Mouse (Mus musculus): ENCODE measurements at regions not wholly inside any gene's neighbourhood (a gene's known extent, or its start where the extent isn't known, plus 50 kb on each side); places are given as distances from the start of the nearest gene placed in this dataset.
"Not testable (repeated sequence)": the region's sequence is repeated elsewhere in the genome, so short reads cannot be mapped to it uniquely, and the experiment has no call there.

- no CpG with 5 or more reads among the region's 3 CpGs for WGBS
These were observed 125.2 kb downstream of the Zxdb start for GRCm38 (mm10) chrX:94849549-94849948.

DNA sequence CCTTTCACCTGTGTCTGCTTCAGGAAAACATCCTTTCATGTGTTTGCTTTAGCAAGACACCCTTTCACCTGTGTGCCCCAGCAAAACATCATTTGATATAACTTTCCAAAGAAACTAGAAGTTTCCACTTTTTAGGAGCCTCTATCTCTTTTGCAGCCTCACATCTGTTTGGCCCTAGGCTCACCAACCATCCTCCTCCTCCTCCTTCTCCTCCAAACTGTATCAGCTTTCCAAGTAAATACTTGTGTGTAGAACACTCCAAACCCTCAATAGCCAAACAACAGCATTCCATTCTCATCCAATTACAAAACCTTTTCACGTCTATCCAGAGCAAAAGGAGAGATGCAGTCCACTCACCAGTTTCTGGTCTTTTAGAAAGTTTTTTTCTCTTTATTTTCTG lies 133.1 kb downstream of the Zxdb start:
- Histone ChIP-seq H3K27me3 (ENCODE audit: control insufficient read depth, insufficient read depth, low read length) (no peaks in the 10 kb centered on the region), H3K4me3 (ENCODE audit: low read depth, low read length) (no peak overlapping the region), H3K4me1 (ENCODE audit: control insufficient read depth, insufficient read depth, low read length) (no peaks in the 10 kb centered on the region), H3K36me3 (ENCODE audit: control insufficient read depth, insufficient read depth, low read length) (no peaks in the 10 kb centered on the region), H3K9ac (ENCODE audit: low read length) (no peak overlapping the region), H3K4me2 (ENCODE audit: low read depth, severe bottlenecking) (no peak overlapping the region), H3K9me3 (ENCODE audit: control insufficient read depth, low read length) (no peaks in the 10 kb centered on the region), H3K27ac (replicated peaks; ENCODE audit: low read depth, low read length) (no peak overlapping the region)
- DNase-seq (ENCODE audit: low spot score) = no peak
- WGBS = 79% methylated on average over 1 of the region's 1 CpGs
- no peak for ATAC-seq (ENCODE audit: insufficient number of reproducible peaks, low FRiP score, low TSS enrichment, low read depth)

More at GRCm38 (mm10) chrX:94849549-94849948, 125.2 kb downstream of the Zxdb start:
- H3K4me1 ChIP-seq (ENCODE audit: control insufficient read depth, insufficient read depth, low read length); H3K9ac ChIP-seq (ENCODE audit: low read length); H3K27ac ChIP-seq (replicated peaks; ENCODE audit: low read depth, low read length); H3K4me3 ChIP-seq (ENCODE audit: low read depth, low read length); H3K9me3 ChIP-seq (ENCODE audit: control insufficient read depth, low read length); H3K4me2 ChIP-seq (ENCODE audit: low read depth, severe bottlenecking); H3K36me3 ChIP-seq (ENCODE audit: control insufficient read depth, insufficient read depth, low read length); DNase-seq (ENCODE audit: low spot score); H3K27me3 ChIP-seq (ENCODE audit: control insufficient read depth, insufficient read depth, low read length); ATAC-seq (ENCODE audit: insufficient number of reproducible peaks, low FRiP score, low TSS enrichment, low read depth): not testable (repeated sequence)

DNA sequence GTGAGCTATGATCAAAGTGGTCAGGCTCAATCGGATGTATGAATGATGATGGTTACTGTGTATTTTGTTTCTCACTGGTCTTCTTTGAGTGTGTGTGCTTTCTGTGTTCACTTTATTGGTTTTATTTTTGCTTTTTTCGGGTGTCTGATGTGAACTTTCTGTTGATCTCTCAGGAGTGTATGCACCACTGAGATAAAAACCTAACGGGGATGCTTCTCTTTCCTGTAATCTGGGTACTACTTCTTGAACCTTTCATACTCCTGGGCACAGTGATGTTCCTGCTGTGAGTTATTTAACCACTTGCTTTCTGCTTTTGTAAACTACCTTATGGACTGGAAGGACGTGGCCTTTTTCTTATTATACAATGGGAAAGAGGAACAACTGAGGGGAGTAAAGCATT lies 133.6 kb downstream of the Zxdb start:
- Histone ChIP-seq H3K9me3 (ENCODE audit: control insufficient read depth, low read length) (no peaks in the 10 kb centered on the region), H3K4me1 (ENCODE audit: control insufficient read depth, insufficient read depth, low read length) (no peaks in the 10 kb centered on the region), H3K27ac (replicated peaks; ENCODE audit: low read depth, low read length) (no peak overlapping the region), H3K9ac (ENCODE audit: low read length) (no peak overlapping the region), H3K4me2 (ENCODE audit: low read depth, severe bottlenecking) (no peak overlapping the region), H3K27me3 (ENCODE audit: control insufficient read depth, insufficient read depth, low read length) (no peaks in the 10 kb centered on the region), H3K4me3 (ENCODE audit: low read depth, low read length) (no peak overlapping the region), H3K36me3 (ENCODE audit: control insufficient read depth, insufficient read depth, low read length) (no peaks in the 10 kb centered on the region)
- no peak for ATAC-seq (ENCODE audit: insufficient number of reproducible peaks, low FRiP score, low TSS enrichment, low read depth)
- WGBS = 77% methylated on average over 4 of the region's 4 CpGs
- DNase-seq (ENCODE audit: low spot score) = no peak

DNA sequence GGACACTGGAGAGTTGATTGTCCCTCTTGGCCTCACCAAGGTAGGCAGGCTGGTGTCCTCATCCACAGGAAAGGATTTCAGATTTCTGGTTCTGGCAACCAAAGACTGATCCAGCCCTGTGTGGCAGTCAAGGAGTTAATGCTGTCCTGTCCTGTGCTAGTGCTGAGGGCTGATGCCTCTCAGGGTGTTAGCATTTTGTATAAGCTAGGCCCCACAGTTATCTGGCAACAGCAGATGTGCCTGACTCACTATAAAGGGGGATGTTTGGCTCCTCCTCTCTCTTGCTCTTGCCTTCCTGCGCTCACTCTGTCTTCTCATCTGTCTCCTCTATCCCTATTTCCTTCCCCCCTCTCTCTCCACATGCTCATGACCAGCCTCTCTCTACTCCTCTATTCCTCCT lies 138.8 kb downstream of the Zxdb start:
- WGBS = 67% methylated on average over 1 of the region's 1 CpGs
- no peaks in the 10 kb centered on the region for H3K27me3 ChIP-seq (ENCODE audit: control insufficient read depth, insufficient read depth, low read length)
- H3K4me2 ChIP-seq (ENCODE audit: low read depth, severe bottlenecking) = no peak overlapping the region
- H3K36me3 ChIP-seq (ENCODE audit: control insufficient read depth, insufficient read depth, low read length) = no peaks in the 10 kb centered on the region
- no peaks in the 10 kb centered on the region for H3K9me3 ChIP-seq (ENCODE audit: control insufficient read depth, low read length)
- H3K4me3 ChIP-seq (ENCODE audit: low read depth, low read length) = no peak overlapping the region
- no peak for DNase-seq (ENCODE audit: low spot score)
- H3K27ac ChIP-seq (replicated peaks; ENCODE audit: low read depth, low read length) = no peak overlapping the region
- H3K9ac ChIP-seq (ENCODE audit: low read length) = no peak overlapping the region
- no peak for ATAC-seq (ENCODE audit: insufficient number of reproducible peaks, low FRiP score, low TSS enrichment, low read depth)
- H3K4me1 ChIP-seq (ENCODE audit: control insufficient read depth, insufficient read depth, low read length) = no peaks in the 10 kb centered on the region

GRCm38 (mm10) chrX:94865531-94866502 lies 141.4 kb downstream of the Zxdb start:
- 19% methylated on average over 16 of the region's 18 CpGs for WGBS
- Histone ChIP-seq H3K27ac (replicated peaks; ENCODE audit: low read depth, low read length) (no peak overlapping the region), H3K36me3 (ENCODE audit: control insufficient read depth, insufficient read depth, low read length) (no peaks in the 10 kb centered on the region), H3K4me3 (ENCODE audit: low read depth, low read length) (peak overlapping the region; percentile 26), H3K9ac (ENCODE audit: low read length) (no peak overlapping the region), H3K27me3 (ENCODE audit: control insufficient read depth, insufficient read depth, low read length) (no peaks in the 10 kb centered on the region), H3K4me2 (ENCODE audit: low read depth, severe bottlenecking) (peak overlapping the region; percentile 53), H3K9me3 (ENCODE audit: control insufficient read depth, low read length) (no peaks in the 10 kb centered on the region), H3K4me1 (ENCODE audit: control insufficient read depth, insufficient read depth, low read length) (no peaks in the 10 kb centered on the region)
- ATAC-seq (ENCODE audit: insufficient number of reproducible peaks, low FRiP score, low TSS enrichment, low read depth) (peak; percentile 99), DNase-seq (ENCODE audit: low spot score) (peak; percentile 93)

DNA sequence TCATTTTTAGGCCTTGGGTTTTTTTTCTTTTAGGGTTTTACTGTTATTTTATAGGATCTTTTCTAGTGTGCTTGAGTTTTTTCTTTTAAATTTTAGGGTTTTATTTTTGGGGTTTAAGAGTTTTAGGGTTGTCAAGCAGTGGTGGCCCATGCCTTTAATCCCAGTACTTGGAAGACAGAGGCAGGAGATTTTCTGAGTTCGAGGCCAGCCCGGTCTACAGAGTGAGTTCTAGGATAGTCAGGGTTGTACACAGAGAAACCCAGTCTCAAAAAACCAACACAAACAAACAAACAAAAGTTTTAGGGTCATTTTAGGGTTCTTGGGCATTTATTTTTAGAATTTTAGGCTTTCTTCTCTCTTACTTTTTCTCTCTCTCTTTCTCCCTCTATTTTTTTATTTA lies 142.9 kb downstream of the Spin4 start:
- ATAC-seq (ENCODE audit: insufficient number of reproducible peaks, low FRiP score, low TSS enrichment, low read depth); H3K4me3 ChIP-seq (ENCODE audit: low read depth, low read length); DNase-seq (ENCODE audit: low spot score); H3K4me1 ChIP-seq (ENCODE audit: control insufficient read depth, insufficient read depth, low read length); H3K9me3 ChIP-seq (ENCODE audit: control insufficient read depth, low read length); H3K9ac ChIP-seq (ENCODE audit: low read length); H3K27ac ChIP-seq (replicated peaks; ENCODE audit: low read depth, low read length); H3K27me3 ChIP-seq (ENCODE audit: control insufficient read depth, insufficient read depth, low read length); H3K4me2 ChIP-seq (ENCODE audit: low read depth, severe bottlenecking); H3K36me3 ChIP-seq (ENCODE audit: control insufficient read depth, insufficient read depth, low read length): not testable (repeated sequence)
- 86% methylated on average over 2 of the region's 2 CpGs for WGBS
